Mouse (Mus musculus): ENCODE measurements around the gene Adat3. TPM values are rescaled to one million over a fixed set of nuclear protein-coding genes. Genes with fewer than 3 reads are reported as not detected.

Adat3 gene
- total RNA-seq, 1 experiment, result 12.7 TPM

GRCm38 (mm10) chr10:80559431-80559830 lies 43.2 kb upstream of the Adat3 start:
- H3K4me1 ChIP-seq (ENCODE audit: control insufficient read depth in 2 of 2, insufficient read depth in 2 of 2, low read length in 2 of 2, poor library complexity in 1 of 2), result peaks cover 5 to 13% of the 10 kb centered on the region in 2 experiments; a peak in 2 of 4 replicates
- no peak for DNase-seq (ENCODE audit: low read depth, low spot score)
- TF ChIP-seq CHD2 (IDR thresholded peaks at IDR 0.05; ENCODE audit: low read depth, low read length) (no peak), ZC3H11A (IDR thresholded peaks at IDR 0.05; ENCODE audit: borderline replicate concordance, low read depth, low read length) (no peak), ZNF384 (IDR thresholded peaks at IDR 0.05; ENCODE audit: low read depth, low read length) (no peak)
- H3K4me3 ChIP-seq (ENCODE audit: insufficient read depth in 1 of 2, low read depth in 1 of 2, low read length in 2 of 2, poor library complexity in 1 of 2, severe bottlenecking in 1 of 2), result no peak overlapping the region
- H3K9ac ChIP-seq (ENCODE audit: insufficient read depth, low read depth, low read length, poor library complexity, severe bottlenecking), result no peak overlapping the region; the same call in 1 of the 2 replicates
- no peak overlapping the region for H3K27ac ChIP-seq (ENCODE audit: insufficient read depth, low read depth, low read length, poor library complexity, severe bottlenecking)
- H3K9me3 ChIP-seq (ENCODE audit: control insufficient read depth, insufficient read depth, low read depth, low read length), result no peaks in the 10 kb centered on the region
- no peaks in the 10 kb centered on the region; the same call in 1 of the 2 replicates for H3K36me3 ChIP-seq (ENCODE audit: control insufficient read depth, insufficient read depth, low read length, poor library complexity, severe bottlenecking)
- in situ Hi-C loops (cut with MboI; ENCODE audit: low sequenced_read_pairs in 2 of 2, unreplicated experiment in 2 of 2), result no loop called here

- TF ChIP-seq MAFK (IDR thresholded peaks at IDR 0.05; ENCODE audit: insufficient read depth, low read depth, low read length), result no peak
- no peak for TF ChIP-seq ZNF384 (IDR thresholded peaks at IDR 0.05; ENCODE audit: low read depth, low read length)
- no peak for TF ChIP-seq ZC3H11A (IDR thresholded peaks at IDR 0.05; ENCODE audit: borderline replicate concordance, low read depth, low read length)
- TF ChIP-seq CHD2 (IDR thresholded peaks at IDR 0.05; ENCODE audit: low read depth, low read length), result no peak
- no peak for TF ChIP-seq HCFC1 (IDR thresholded peaks at IDR 0.05; ENCODE audit: borderline replicate concordance, insufficient read depth, low read length)
- Histone ChIP-seq H3K36me3 (ENCODE audit: control insufficient read depth, insufficient read depth, low read length, poor library complexity, severe bottlenecking) (peaks cover under 1% of the 10 kb centered on the region; the same call in 1 of the 2 replicates), H3K9ac (ENCODE audit: insufficient read depth, low read depth, low read length, poor library complexity, severe bottlenecking) (peak overlapping the region; percentile 92), H3K9me3 (ENCODE audit: control insufficient read depth, insufficient read depth, low read depth, low read length) (no peaks in the 10 kb centered on the region), H3K27ac (ENCODE audit: insufficient read depth, low read depth, low read length, poor library complexity, severe bottlenecking) (no peak overlapping the region), H3K4me1 (ENCODE audit: control insufficient read depth in 2 of 2, insufficient read depth in 2 of 2, low read length in 2 of 2, poor library complexity in 1 of 2) (peaks cover 5 to 12% of the 10 kb centered on the region in 2 experiments; a peak in 2 of 4 replicates), H3K4me3 (ENCODE audit: insufficient read depth in 1 of 2, low read depth in 1 of 2, low read length in 2 of 2, poor library complexity in 1 of 2, severe bottlenecking in 1 of 2) (peak overlapping the region; percentile 94 to 98)
- in situ Hi-C loops (cut with MboI; ENCODE audit: low sequenced_read_pairs in 2 of 2, unreplicated experiment in 2 of 2), result no loop called here
- DNase-seq (ENCODE audit: low read depth, low spot score), result no peak
Observed at GRCm38 (mm10) chr10:80560621-80561020, 42.1 kb upstream of the Adat3 start.

- peak; percentile 78 for TF ChIP-seq HCFC1 (IDR thresholded peaks at IDR 0.05; ENCODE audit: borderline replicate concordance, insufficient read depth, low read length)
- TF ChIP-seq CHD2 (IDR thresholded peaks at IDR 0.05; ENCODE audit: low read depth, low read length), result no peak
- no peak for TF ChIP-seq ZC3H11A (IDR thresholded peaks at IDR 0.05; ENCODE audit: borderline replicate concordance, low read depth, low read length)
- TF ChIP-seq ZNF384 (IDR thresholded peaks at IDR 0.05; ENCODE audit: low read depth, low read length), result no peak
- no peak for TF ChIP-seq MAFK (IDR thresholded peaks at IDR 0.05; ENCODE audit: insufficient read depth, low read depth, low read length)
- peak; percentile 90 for DNase-seq (ENCODE audit: low read depth, low spot score)
- in situ Hi-C loops (cut with MboI; ENCODE audit: low sequenced_read_pairs in 2 of 2, unreplicated experiment in 2 of 2), result no loop called here
- Histone ChIP-seq H3K4me1 (ENCODE audit: control insufficient read depth in 2 of 2, insufficient read depth in 2 of 2, low read length in 2 of 2, poor library complexity in 1 of 2) (peaks cover 5 to 14% of the 10 kb centered on the region in 2 experiments; a peak in 2 of 4 replicates), H3K9me3 (ENCODE audit: control insufficient read depth, insufficient read depth, low read depth, low read length) (no peaks in the 10 kb centered on the region), H3K36me3 (ENCODE audit: control insufficient read depth, insufficient read depth, low read length, poor library complexity, severe bottlenecking) (peaks cover 2% of the 10 kb centered on the region; the same call in 1 of the 2 replicates), H3K9ac (ENCODE audit: insufficient read depth, low read depth, low read length, poor library complexity, severe bottlenecking) (peak within 1 kb of the TSS; percentile 92), H3K27ac (ENCODE audit: insufficient read depth, low read depth, low read length, poor library complexity, severe bottlenecking) (peak within 1 kb of the TSS; percentile 87), H3K4me3 (ENCODE audit: insufficient read depth in 1 of 2, low read depth in 1 of 2, low read length in 2 of 2, poor library complexity in 1 of 2, severe bottlenecking in 1 of 2) (peak within 1 kb of the TSS; percentile 94 to 98)
Observed at GRCm38 (mm10) chr10:80561116-80561944, 41.4 kb upstream of the Adat3 start, which contains the start of gene Rexo1. Gene Rexo1 (minus strand): TSS chr10:80561560.

- in situ Hi-C loops (cut with MboI; ENCODE audit: low sequenced_read_pairs in 2 of 2, unreplicated experiment in 2 of 2), result no loop called here
- peaks cover 12% of the 10 kb centered on the region; the same call in 1 of the 2 replicates for H3K36me3 ChIP-seq (ENCODE audit: control insufficient read depth, insufficient read depth, low read length, poor library complexity, severe bottlenecking)
- H3K27ac ChIP-seq (ENCODE audit: insufficient read depth, low read depth, low read length, poor library complexity, severe bottlenecking), result no peak overlapping the region
- peaks cover 8 to 29% of the 10 kb centered on the region in 2 experiments; a peak in 3 of 4 replicates for H3K4me1 ChIP-seq (ENCODE audit: control insufficient read depth in 2 of 2, insufficient read depth in 2 of 2, low read length in 2 of 2, poor library complexity in 1 of 2)
- TF ChIP-seq CHD2 (IDR thresholded peaks at IDR 0.05; ENCODE audit: low read depth, low read length), result no peak
- no peak for TF ChIP-seq HCFC1 (IDR thresholded peaks at IDR 0.05; ENCODE audit: borderline replicate concordance, insufficient read depth, low read length)
- no peak; the same call in 1 of the 2 replicates for TF ChIP-seq ZC3H11A (IDR thresholded peaks at IDR 0.05; ENCODE audit: borderline replicate concordance, low read depth, low read length)
- TF ChIP-seq ZNF384 (IDR thresholded peaks at IDR 0.05; ENCODE audit: low read depth, low read length), result no peak
- TF ChIP-seq MAFK (IDR thresholded peaks at IDR 0.05; ENCODE audit: insufficient read depth, low read depth, low read length), result no peak
- no peak overlapping the region for H3K9ac ChIP-seq (ENCODE audit: insufficient read depth, low read depth, low read length, poor library complexity, severe bottlenecking)
- no peaks in the 10 kb centered on the region for H3K9me3 ChIP-seq (ENCODE audit: control insufficient read depth, insufficient read depth, low read depth, low read length)
- H3K4me3 ChIP-seq (ENCODE audit: insufficient read depth in 1 of 2, low read depth in 1 of 2, low read length in 2 of 2, poor library complexity in 1 of 2, severe bottlenecking in 1 of 2), result no peak overlapping the region
- DNase-seq (ENCODE audit: low read depth, low spot score), result peak; percentile 85
Observed at GRCm38 (mm10) chr10:80566375-80567092, 36.1 kb upstream of the Adat3 start.

Data from ES-E14 (cell line).